Mouse (Mus musculus): Measurements from ENCODE around the gene Theg. TPM values are rescaled to one million over a fixed set of nuclear protein-coding genes. Genes with fewer than 3 reads are reported as not detected.

Theg gene
- 0.18 and 0.72 TPM in 2 replicates for polyA plus RNA-seq (2012; rRNA removed)

DNA sequence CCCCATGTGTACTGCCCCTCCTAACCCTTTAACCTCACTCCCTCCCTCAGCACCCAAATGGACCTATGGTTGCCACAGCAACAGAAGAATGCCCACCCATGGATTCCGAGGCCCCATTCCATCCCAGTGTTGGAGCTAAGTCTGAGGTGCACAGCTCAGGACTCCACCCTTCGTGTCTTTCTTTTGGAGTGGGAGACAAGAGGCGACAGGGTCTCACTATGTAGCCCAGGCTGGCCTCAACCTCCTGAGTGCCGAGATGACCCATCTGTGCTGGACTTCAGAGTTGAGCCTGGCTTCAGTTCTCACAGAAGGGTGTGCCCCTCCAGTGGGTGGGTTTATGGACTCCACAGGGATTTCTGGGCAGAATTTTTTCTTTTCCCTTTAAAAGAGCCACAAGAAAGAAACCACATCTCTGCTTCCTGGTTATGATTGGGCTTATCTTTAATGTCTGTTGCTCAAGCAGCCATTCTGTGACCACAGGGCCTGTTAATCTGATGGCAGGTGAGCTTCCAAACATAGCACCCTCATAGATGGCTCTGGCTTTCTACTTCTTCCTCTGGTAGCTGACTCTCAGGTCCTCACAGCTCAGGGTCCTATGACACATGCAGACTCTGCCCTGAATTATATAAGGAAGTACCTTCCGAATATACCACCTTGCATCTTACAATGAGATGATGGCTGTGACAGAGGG, at the start of gene Theg:
Gene Theg (minus strand): TSS at position 271 of the 691 bp plus-strand sequence.
- Histone ChIP-seq H3K27me3 (ENCODE audit: control insufficient read depth, insufficient read depth, low read length) (no peaks in the 10 kb centered on the region), H3K4me3 (ENCODE audit: extremely low read depth, insufficient read depth, insufficient read length) (no peak within 1 kb of the TSS), H3K4me1 (ENCODE audit: control insufficient read depth, insufficient read depth, insufficient read length) (peaks cover 8% of the 10 kb centered on the region; the same call in 1 of the 2 replicates), H3K27ac (ENCODE audit: insufficient read depth, low read length) (no peak within 1 kb of the TSS), H3K36me3 (ENCODE audit: control insufficient read depth, insufficient read depth, low read length) (no peaks in the 10 kb centered on the region)
- 79% methylated on average over 5 of the region's 5 CpGs for WGBS
- TF ChIP-seq POLR2A (IDR thresholded peaks at IDR 0.05; ENCODE audit: low read depth, low read length) (no peak), CTCF (IDR thresholded peaks at IDR 0.05; ENCODE audit: extremely low read depth, insufficient read depth, insufficient read length, insufficient replicate concordance) (no peak)
- DNase-seq (ENCODE audit: low read depth in 1 of 2, low spot score in 2 of 2) = no peak

DNA sequence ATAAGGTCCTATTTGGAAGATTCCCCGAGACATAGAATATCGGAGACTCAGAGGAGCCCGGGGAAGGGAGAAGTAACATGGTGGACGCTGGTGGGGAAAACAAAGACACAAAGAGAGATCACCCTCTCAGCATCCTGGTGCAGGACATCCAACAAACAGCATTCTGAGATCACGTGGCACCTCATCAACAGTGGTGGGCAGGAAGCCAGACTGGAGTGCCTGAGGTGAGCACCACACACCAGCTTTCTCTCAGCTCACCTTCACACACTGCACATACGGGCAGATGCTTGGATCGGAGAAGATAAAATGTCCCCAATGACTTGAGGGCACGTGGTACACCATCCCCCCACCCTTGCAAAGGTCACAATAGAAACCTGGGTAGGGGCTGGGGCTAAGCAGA, 49.2 kb upstream of the Theg start:
- Histone ChIP-seq H3K4me1 (ENCODE audit: control insufficient read depth, insufficient read depth, insufficient read length) (no peaks in the 10 kb centered on the region; the same call in 1 of the 2 replicates), H3K27me3 (ENCODE audit: control insufficient read depth, insufficient read depth, low read length) (peaks cover 15% of the 10 kb centered on the region), H3K36me3 (ENCODE audit: control insufficient read depth, insufficient read depth, low read length) (no peaks in the 10 kb centered on the region), H3K4me3 (ENCODE audit: extremely low read depth, insufficient read depth, insufficient read length) (no peak overlapping the region), H3K27ac (ENCODE audit: insufficient read depth, low read length) (no peak overlapping the region)
- no peak for DNase-seq (ENCODE audit: low read depth in 1 of 2, low spot score in 2 of 2)
- no peak for TF ChIP-seq CTCF (IDR thresholded peaks at IDR 0.05; ENCODE audit: extremely low read depth, insufficient read depth, insufficient read length, insufficient replicate concordance)
- WGBS = 90% methylated on average over 8 of the region's 8 CpGs

- Histone ChIP-seq H3K4me1 (ENCODE audit: control insufficient read depth, insufficient read depth, insufficient read length) (no peaks in the 10 kb centered on the region; the same call in 1 of the 2 replicates), H3K4me3 (ENCODE audit: extremely low read depth, insufficient read depth, insufficient read length) (no peak overlapping the region), H3K27ac (ENCODE audit: insufficient read depth, low read length) (no peak overlapping the region), H3K36me3 (ENCODE audit: control insufficient read depth, insufficient read depth, low read length) (no peaks in the 10 kb centered on the region), H3K27me3 (ENCODE audit: control insufficient read depth, insufficient read depth, low read length) (peaks cover 14% of the 10 kb centered on the region)
- 69% methylated on average over 17 of the region's 17 CpGs for WGBS
- DNase-seq (ENCODE audit: low read depth in 1 of 2, low spot score in 2 of 2) = no peak
- TF ChIP-seq POLR2A (IDR thresholded peaks at IDR 0.05; ENCODE audit: low read depth, low read length) (no peak), CTCF (IDR thresholded peaks at IDR 0.05; ENCODE audit: extremely low read depth, insufficient read depth, insufficient read length, insufficient replicate concordance) (no peak)
These were observed 46.1 kb upstream of the Theg start for GRCm38 (mm10) chr10:79633006-79633777.

- Histone ChIP-seq H3K4me1 (ENCODE audit: control insufficient read depth, insufficient read depth, insufficient read length) (no peaks in the 10 kb centered on the region), H3K27ac (ENCODE audit: insufficient read depth, low read length) (no peak overlapping the region), H3K27me3 (ENCODE audit: control insufficient read depth, insufficient read depth, low read length) (no peaks in the 10 kb centered on the region), H3K4me3 (ENCODE audit: extremely low read depth, insufficient read depth, insufficient read length) (no peak overlapping the region), H3K36me3 (ENCODE audit: control insufficient read depth, insufficient read depth, low read length) (no peaks in the 10 kb centered on the region)
- no peak for DNase-seq (ENCODE audit: low read depth in 1 of 2, low spot score in 2 of 2)
- no peak for TF ChIP-seq CTCF (IDR thresholded peaks at IDR 0.05; ENCODE audit: extremely low read depth, insufficient read depth, insufficient read length, insufficient replicate concordance)
- no peak for TF ChIP-seq POLR2A (IDR thresholded peaks at IDR 0.05; ENCODE audit: low read depth, low read length)
- WGBS = 78% methylated on average over 4 of the region's 4 CpGs
These were observed 44.3 kb upstream of the Theg start for GRCm38 (mm10) chr10:79631432-79631831.

GRCm38 (mm10) chr10:79628377-79628776, 41.2 kb upstream of the Theg start:
- TF ChIP-seq POLR2A (IDR thresholded peaks at IDR 0.05; ENCODE audit: low read depth, low read length) (no peak), CTCF (IDR thresholded peaks at IDR 0.05; ENCODE audit: extremely low read depth, insufficient read depth, insufficient read length, insufficient replicate concordance) (no peak)
- H3K36me3 ChIP-seq (ENCODE audit: control insufficient read depth, insufficient read depth, low read length) = no peaks in the 10 kb centered on the region
- DNase-seq (ENCODE audit: low read depth in 1 of 2, low spot score in 2 of 2) = no peak
- H3K27me3 ChIP-seq (ENCODE audit: control insufficient read depth, insufficient read depth, low read length) = no peaks in the 10 kb centered on the region
- no peaks in the 10 kb centered on the region for H3K4me1 ChIP-seq (ENCODE audit: control insufficient read depth, insufficient read depth, insufficient read length)
- H3K27ac ChIP-seq (ENCODE audit: insufficient read depth, low read length) = no peak overlapping the region
- no peak overlapping the region for H3K4me3 ChIP-seq (ENCODE audit: extremely low read depth, insufficient read depth, insufficient read length)
- 83% methylated on average over 5 of the region's 5 CpGs for WGBS

- Histone ChIP-seq H3K4me3 (ENCODE audit: extremely low read depth, insufficient read depth, insufficient read length) (no peak overlapping the region), H3K27me3 (ENCODE audit: control insufficient read depth, insufficient read depth, low read length) (no peaks in the 10 kb centered on the region), H3K36me3 (ENCODE audit: control insufficient read depth, insufficient read depth, low read length) (no peaks in the 10 kb centered on the region), H3K27ac (ENCODE audit: insufficient read depth, low read length) (no peak overlapping the region), H3K4me1 (ENCODE audit: control insufficient read depth, insufficient read depth, insufficient read length) (no peaks in the 10 kb centered on the region)
- TF ChIP-seq CTCF (IDR thresholded peaks at IDR 0.05; ENCODE audit: extremely low read depth, insufficient read depth, insufficient read length, insufficient replicate concordance) (no peak), POLR2A (IDR thresholded peaks at IDR 0.05; ENCODE audit: low read depth, low read length) (no peak)
- WGBS = 85% methylated on average over 10 of the region's 10 CpGs
- DNase-seq (ENCODE audit: low read depth in 1 of 2, low spot score in 2 of 2) = no peak
These were observed 39.0 kb upstream of the Theg start for GRCm38 (mm10) chr10:79626156-79626555.

- no peaks in the 10 kb centered on the region for H3K36me3 ChIP-seq (ENCODE audit: control insufficient read depth, insufficient read depth, low read length)
- H3K4me1 ChIP-seq (ENCODE audit: control insufficient read depth, insufficient read depth, insufficient read length) = no peaks in the 10 kb centered on the region
- DNase-seq (ENCODE audit: low read depth in 1 of 2, low spot score in 2 of 2) = no peak
- 79% methylated on average over 9 of the region's 9 CpGs for WGBS
- TF ChIP-seq CTCF (IDR thresholded peaks at IDR 0.05; ENCODE audit: extremely low read depth, insufficient read depth, insufficient read length, insufficient replicate concordance) = no peak
- TF ChIP-seq POLR2A (IDR thresholded peaks at IDR 0.05; ENCODE audit: low read depth, low read length) = no peak
- no peak overlapping the region for H3K4me3 ChIP-seq (ENCODE audit: extremely low read depth, insufficient read depth, insufficient read length)
- no peaks in the 10 kb centered on the region for H3K27me3 ChIP-seq (ENCODE audit: control insufficient read depth, insufficient read depth, low read length)
- H3K27ac ChIP-seq (ENCODE audit: insufficient read depth, low read length) = no peak overlapping the region
These were observed 38.3 kb upstream of the Theg start for GRCm38 (mm10) chr10:79625398-79625797.

All from spleen, adult 2 months (tissue).